14 mouse cellular contexts compared by ENCODE assay signal in the genomic region with DNA sequence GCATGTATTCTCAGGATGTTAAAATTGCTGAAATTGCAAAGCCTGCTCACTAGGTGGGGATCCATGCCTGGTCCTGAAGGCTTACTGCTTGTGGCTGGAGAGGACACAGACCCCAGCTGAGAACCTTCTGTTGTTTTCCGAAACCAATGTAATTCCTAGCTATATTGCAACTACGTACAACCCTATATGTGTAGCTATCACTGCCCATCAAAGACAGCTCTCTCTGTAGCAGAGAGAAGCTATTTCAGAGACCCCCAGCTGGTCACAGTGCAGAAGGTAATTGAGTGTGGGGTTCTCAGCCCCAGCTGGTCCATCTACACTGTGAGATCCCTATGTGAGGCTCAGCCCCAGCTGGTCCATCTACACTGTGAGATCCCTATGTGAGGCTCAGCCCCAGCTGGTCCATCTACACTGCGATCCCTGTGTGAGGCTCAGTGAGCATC. TPM values are rescaled to one million over a fixed set of nuclear protein-coding genes. Genes with fewer than 3 reads are reported as not detected.
A peak's percentile ranks its signal among the peaks of the same experiment; 100 is the strongest.
DNase-seq lines count a peak whose midpoint lies in the region; ATAC-seq and TF ChIP-seq lines count a peak whose summit lies in the region.
"Had no signal": no experiment of that assay in that cellular context is flagged by ENCODE, and none has a peak within 500 bp of the region (broad histone marks: within the 10 kb centered on the region; RNA-seq: fewer than 3 reads in every experiment).

No protein-coding gene starts in this region.

- peak; percentile 22 for TF ChIP-seq CTCF in left cerebral cortex, adult 2 months (IDR thresholded peaks at IDR 0.05)

- H3K9me3 ChIP-seq in neural tube, embryonic 13.5 days: no peaks in the 10 kb centered on the region
- H3K9me3 ChIP-seq in neural tube, embryonic 15.5 days (replicated peaks): no peaks in the 10 kb centered on the region
- H3K9me3 ChIP-seq: heart, embryonic 13.5 days; limb, embryonic 15.5 days; megakaryocyte, embryonic 14.5 days had no signal

- H3K27ac ChIP-seq in left cerebral cortex, adult 2 months: no peak overlapping the region
- no peak overlapping the region for H3K27ac ChIP-seq in neural tube, embryonic 13.5 days (replicated peaks)
- H3K27ac ChIP-seq in neural tube, embryonic 15.5 days (replicated peaks): no peak overlapping the region
- H3K27ac ChIP-seq: heart, embryonic 13.5 days; limb, embryonic 15.5 days had no signal

- H3K36me3 ChIP-seq in neural tube, embryonic 13.5 days: no peaks in the 10 kb centered on the region
- no peaks in the 10 kb centered on the region for H3K36me3 ChIP-seq in neural tube, embryonic 15.5 days
- H3K36me3 ChIP-seq: heart, embryonic 13.5 days; limb, embryonic 15.5 days had no signal

- intact Hi-C loops in left cerebral cortex, adult 2 months (cut with DNase I): loop anchor here (5.0 kb wide), 1 partner anchor 953 kb away; no protein-coding TSS in a partner anchor
- intact Hi-C loops in left cerebral cortex, postnatal 10 days (cut with DNase I): loop anchor here (5.0 kb wide), 1 partner anchor 948 kb away; no protein-coding TSS in a partner anchor

- 0 out of 2 replicates have a peak, but pooled peaks have one; percentile 27 for ATAC-seq in neural tube, embryonic 13.5 days (ENCODE audit: low read depth)
- ATAC-seq in neural tube, embryonic 15.5 days (ENCODE audit: low FRiP score): no peak
- no peak for ATAC-seq in erythroblast, adult 5-6 weeks (replicated peaks; ENCODE audit: low FRiP score, poor library complexity, severe bottlenecking)

- no peak overlapping the region for H3K4me3 ChIP-seq in left cerebral cortex, adult 2 months
- no peak overlapping the region for H3K4me3 ChIP-seq in neural tube, embryonic 13.5 days
- no peak overlapping the region for H3K4me3 ChIP-seq in neural tube, embryonic 15.5 days (replicated peaks)
- H3K4me3 ChIP-seq: heart, embryonic 13.5 days; limb, embryonic 15.5 days; megakaryocyte, embryonic 14.5 days had no signal

- no peak overlapping the region for H3K4me2 ChIP-seq in neural tube, embryonic 13.5 days
- H3K4me2 ChIP-seq in neural tube, embryonic 15.5 days: no peak overlapping the region
- H3K4me2 ChIP-seq: heart, embryonic 13.5 days; limb, embryonic 15.5 days had no signal

- peak; percentile 17 for DNase-seq in cerebellum, adult 18-20 months
- DNase-seq in cerebellum, adult 9-10 months: no peak
- no peak for DNase-seq in left cerebral cortex, adult 2 months (ENCODE audit: extremely low spot score in 1 of 2, low spot score in 2 of 2)
- no peak for DNase-seq in left cerebral cortex, postnatal 10 days (ENCODE audit: extremely low spot score in 1 of 2, low spot score in 2 of 2)
- no peak for DNase-seq in adrenal gland, postnatal 36 days
- DNase-seq: gastrocnemius, postnatal 10 days had no signal

- 0 out of 2 replicates have a peak, but pooled peaks cover 3% of the 10 kb centered on the region for H3K4me1 ChIP-seq in neural tube, embryonic 13.5 days (replicated peaks)
- no peaks in the 10 kb centered on the region for H3K4me1 ChIP-seq in neural tube, embryonic 15.5 days
- H3K4me1 ChIP-seq: heart, embryonic 13.5 days; limb, embryonic 15.5 days; megakaryocyte, embryonic 14.5 days had no signal

- WGBS in neural tube, embryonic 13.5 days: 63% methylated on average over 3 of the region's 3 CpGs
- WGBS in neural tube, embryonic 15.5 days: 64% methylated on average over 3 of the region's 3 CpGs

- H3K27me3 ChIP-seq in neural tube, embryonic 13.5 days: no peaks in the 10 kb centered on the region
- H3K27me3 ChIP-seq in neural tube, embryonic 15.5 days (replicated peaks): no peaks in the 10 kb centered on the region
- H3K27me3 ChIP-seq: heart, embryonic 13.5 days; limb, embryonic 15.5 days; megakaryocyte, embryonic 14.5 days had no signal

- H3K9ac ChIP-seq in neural tube, embryonic 13.5 days: no peak overlapping the region
- no peak overlapping the region for H3K9ac ChIP-seq in neural tube, embryonic 15.5 days (replicated peaks)
- H3K9ac ChIP-seq: heart, embryonic 13.5 days; limb, embryonic 15.5 days had no signal

RNA-seq across cellular contexts. Expression of a gene that starts 10.6 kb away (rescaled TPM):
- 10 to 100 TPM; 29.2 to 33.8 TPM for total RNA-seq in left cerebral cortex, adult 2 months (2021)
- 10 to 100 TPM; 30.7 to 42.1 TPM for total RNA-seq in left cerebral cortex, postnatal 10 days (2021)
- 15.2 and 16.3 TPM in 2 replicates for polyA plus RNA-seq in neural tube, embryonic 13.5 days (2015; fragmentation: Nextera tagmentation; extraction: Ambion mirVana)
- 15.1 and 19.8 TPM in 2 replicates for polyA plus RNA-seq in neural tube, embryonic 15.5 days (2015; fragmentation: Nextera tagmentation; extraction: Ambion mirVana)
- total RNA-seq in adrenal gland, postnatal 36 days (2021): 10 to 100 TPM in 1 of 2 experiments, 1 to 10 TPM in 1; 9.5 to 13.2 TPM
- not detected in 2 replicates for total RNA-seq in erythroblast, adult 5-6 weeks (2015; ENCODE audit: low replicate concordance)
- 2.2 TPM in 1 of 2 replicates, not detected in the other for total RNA-seq in erythroblast, adult 5-6 weeks (2017; ENCODE audit: low replicate concordance)

RNA-seq across cellular contexts. Expression of a gene that starts 28.3 kb away (rescaled TPM):
- total RNA-seq in left cerebral cortex, adult 2 months (2021): 10 to 100 TPM; 61.7 to 71.9 TPM
- total RNA-seq in left cerebral cortex, postnatal 10 days (2021): 10 to 100 TPM; 91.9 to 95.5 TPM
- 1.2 and 1.5 TPM in 2 replicates for polyA plus RNA-seq in neural tube, embryonic 13.5 days (2015; fragmentation: Nextera tagmentation; extraction: Ambion mirVana)
- 2.0 and 2.1 TPM in 2 replicates for polyA plus RNA-seq in neural tube, embryonic 15.5 days (2015; fragmentation: Nextera tagmentation; extraction: Ambion mirVana)
- total RNA-seq in adrenal gland, postnatal 36 days (2021): under 1 TPM; 0.43 to 0.83 TPM
- total RNA-seq in erythroblast, adult 5-6 weeks (2015; ENCODE audit: low replicate concordance): not detected in 2 replicates
- total RNA-seq in erythroblast, adult 5-6 weeks (2017; ENCODE audit: low replicate concordance): not detected in 2 replicates
- total RNA-seq: MEL had no signal
- polyA plus RNA-seq: heart, embryonic 13.5 days; stomach, embryonic 16.5 days had no signal

Comparison
In these comparisons a context has a peak if more than half of its experiments do, and no peak if none do; other contexts are left out.
1. DNase-seq: peak in cerebellum, adult 18-20 months (2 of 2); none in cerebellum, adult 9-10 months (single experiment), left cerebral cortex, adult 2 months (0 of 2), left cerebral cortex, postnatal 10 days (0 of 2) and adrenal gland, postnatal 36 days (0 of 2).
2. RNA of a gene that starts 28.3 kb away (total RNA-seq): 91.9 to 95.5 TPM in left cerebral cortex, postnatal 10 days and 61.7 to 71.9 TPM in left cerebral cortex, adult 2 months; 0.43 to 0.83 TPM in adrenal gland, postnatal 36 days and not detected in erythroblast, adult 5-6 weeks; every median in the first group is over 10 times any median in the second.